7 mouse cellular contexts compared by ENCODE assay signal in genomic region chr12:84176126-84176769, GRCm38 (mm10). TPM values are rescaled to one million over a fixed set of nuclear protein-coding genes. Genes with fewer than 3 reads are reported as not detected.
DNase-seq lines count a peak whose midpoint lies in the region; ATAC-seq and TF ChIP-seq lines count a peak whose summit lies in the region.

No protein-coding gene starts in this region.

- H3K4me1 ChIP-seq in lung, embryonic 15.5 days, result peaks cover 83% of the 10 kb centered on the region
- H3K4me1 ChIP-seq in bone marrow macrophage, adult 2 months (ENCODE audit: control insufficient read depth, insufficient read depth, low read length), result peaks cover 78% of the 10 kb centered on the region
- H3K4me1 ChIP-seq in forebrain, embryonic 15.5 days, result peaks cover 62% of the 10 kb centered on the region

- TF ChIP-seq POLR2A in bone marrow macrophage, adult 2 months (IDR thresholded peaks at IDR 0.05; ENCODE audit: borderline replicate concordance, low read depth, low read length), result no peak
- peak; percentile 17 for TF ChIP-seq POLR2A in myocyte (IDR thresholded peaks at IDR 0.05; ENCODE audit: insufficient read length, low read depth)

- peaks cover 26% of the 10 kb centered on the region for H3K36me3 ChIP-seq in lung, embryonic 15.5 days
- H3K36me3 ChIP-seq in forebrain, embryonic 15.5 days, result peaks cover 13% of the 10 kb centered on the region
- peaks cover 16% of the 10 kb centered on the region for H3K36me3 ChIP-seq in myocyte (ENCODE audit: control insufficient read depth, insufficient read depth)

- peak overlapping the region; percentile 37 for H3K4me3 ChIP-seq in lung, embryonic 15.5 days
- H3K4me3 ChIP-seq in bone marrow macrophage, adult 2 months (ENCODE audit: insufficient read depth, low read length), result peak overlapping the region; percentile 52
- H3K4me3 ChIP-seq in forebrain, embryonic 15.5 days, result peak overlapping the region; percentile 47
- H3K4me3 ChIP-seq in myocyte, result peak overlapping the region; percentile 21

- no peak for DNase-seq in lung, postnatal 10 days
- peak; percentile 57 to 63 for DNase-seq in kidney, postnatal 4 days
- peak; percentile 73 for DNase-seq in thymus, postnatal 4 days

- no peak for TF ChIP-seq CTCF in bone marrow macrophage, adult 2 months (IDR thresholded peaks at IDR 0.05; ENCODE audit: low read depth, low read length)

- WGBS in lung, embryonic 15.5 days, result 11% methylated on average over 13 of the region's 13 CpGs
- WGBS in forebrain, embryonic 15.5 days, result 7% methylated on average over 13 of the region's 13 CpGs

- no peaks in the 10 kb centered on the region for H3K9me3 ChIP-seq in lung, embryonic 15.5 days
- H3K9me3 ChIP-seq in forebrain, embryonic 15.5 days, result no peaks in the 10 kb centered on the region

- peak overlapping the region; percentile 96 for H3K27ac ChIP-seq in lung, embryonic 15.5 days
- peak overlapping the region; percentile 99 for H3K27ac ChIP-seq in bone marrow macrophage, adult 2 months (ENCODE audit: insufficient read depth, low read depth, low read length)
- H3K27ac ChIP-seq in forebrain, embryonic 15.5 days (replicated peaks), result peak overlapping the region; percentile 97

- H3K79me2 ChIP-seq in myocyte (ENCODE audit: control insufficient read depth, insufficient read depth), result peaks cover 87% of the 10 kb centered on the region

- ATAC-seq in lung, embryonic 15.5 days (ENCODE audit: borderline replicate concordance, extremely low read depth, low FRiP score, low TSS enrichment), result peak; percentile 9; the same call in 1 of the 2 replicates
- ATAC-seq in forebrain, embryonic 15.5 days (replicated peaks), result peak; percentile 33

- peak overlapping the region; percentile 45 for H3K9ac ChIP-seq in lung, embryonic 15.5 days
- peak overlapping the region; percentile 74 for H3K9ac ChIP-seq in forebrain, embryonic 15.5 days (replicated peaks)

- no peaks in the 10 kb centered on the region for H3K27me3 ChIP-seq in lung, embryonic 15.5 days
- H3K27me3 ChIP-seq in forebrain, embryonic 15.5 days, result no peaks in the 10 kb centered on the region
- H3K27me3 ChIP-seq in myocyte (ENCODE audit: control insufficient read depth, insufficient read depth, insufficient read length), result no peaks in the 10 kb centered on the region

- peak overlapping the region; percentile 61 for H3K4me2 ChIP-seq in lung, embryonic 15.5 days
- peak overlapping the region; percentile 72 for H3K4me2 ChIP-seq in forebrain, embryonic 15.5 days (replicated peaks)
- H3K4me2 ChIP-seq in myocyte (ENCODE audit: low read depth), result peak overlapping the region; percentile 98

- H3ac ChIP-seq in myocyte (ENCODE audit: control insufficient read depth, insufficient read length), result no peak overlapping the region

TF ChIP-seq in myocyte, 11 proteins besides CTCF, POLR2A, EP300 and RAD21:
- TF ChIP-seq USF1 (IDR thresholded peaks at IDR 0.05; ENCODE audit: low read depth) (peak; percentile 67), TCF3 (IDR thresholded peaks at IDR 0.05; ENCODE audit: insufficient read length, low read depth) (no peak)

RNA-seq across cellular contexts. Expression of gene Pnma1, which starts 28.0 kb away (rescaled TPM):
- 1.8 TPM in 2 replicates for polyA plus RNA-seq in lung, embryonic 15.5 days (2015; fragmentation: Nextera tagmentation; extraction: Ambion mirVana)
- 0.23 TPM in 1 of 2 replicates, not detected in the other for polyA plus RNA-seq in bone marrow macrophage, adult 2 months (2012; ENCODE audit: insufficient read depth, insufficient read length, missing spikeins)
- polyA plus RNA-seq in forebrain, embryonic 15.5 days (2015; fragmentation: Nextera tagmentation; extraction: Ambion mirVana), result 6.0 and 6.5 TPM in 2 replicates
- polyA plus RNA-seq in myocyte (2012; fragmentation: generic; extraction: Trizol), result 0.46 TPM

RNA-seq across cellular contexts. Expression of gene Elmsan1, which starts 42.4 kb away (rescaled TPM):
- polyA plus RNA-seq in lung, embryonic 15.5 days (2015; fragmentation: Nextera tagmentation; extraction: Ambion mirVana), result 11.7 and 12.5 TPM in 2 replicates
- 26.6 and 33.7 TPM in 2 replicates for polyA plus RNA-seq in bone marrow macrophage, adult 2 months (2012; ENCODE audit: insufficient read depth, insufficient read length, missing spikeins)
- polyA plus RNA-seq in forebrain, embryonic 15.5 days (2015; fragmentation: Nextera tagmentation; extraction: Ambion mirVana), result 4.3 and 5.0 TPM in 2 replicates
- 13.7 TPM for polyA plus RNA-seq in myocyte (2012; fragmentation: generic; extraction: Trizol)
